Mouse (Mus musculus) lung, embryonic 15.5 days (tissue): ENCODE measurements at regions not wholly inside any gene's neighbourhood (a gene's known extent, or its start where the extent isn't known, plus 50 kb on each side); places are given as distances from the start of the nearest gene placed in this dataset.

ENCODE experiments used
- ATAC-seq: fragments of 200-750 bp; cut with Nextera tagmentation; 2 replicates; pipeline ENCODE4 v1.8.0; 2017; ENCODE audit warnings: moderate number of reproducible peaks, borderline replicate concordance; ENCODE audit not compliant: low FRiP score, low TSS enrichment; ENCODE audit errors: extremely low read depth
- H3K27ac ChIP-seq: fragments of 300-500 bp; sonication (generic); 2 replicates; pipeline ENCODE4 v1.5.1; 2015; ENCODE audit warnings: moderate library complexity, mild to moderate bottlenecking, inconsistent platforms
- H3K27me3 ChIP-seq: fragments of 300-500 bp; sonication (generic); 2 replicates; pipeline ENCODE4 v1.6.1; 2015; ENCODE audit warnings: inconsistent platforms
- H3K36me3 ChIP-seq: fragments of 300-500 bp; sonication (generic); 2 replicates; pipeline ENCODE4 v1.6.1; 2015; ENCODE audit warnings: inconsistent platforms
- H3K4me1 ChIP-seq: fragments of 300-500 bp; sonication (generic); 2 replicates; pipeline ENCODE4 v1.6.1; 2015; ENCODE audit warnings: inconsistent platforms
- H3K4me2 ChIP-seq: fragments of 300-500 bp; sonication (generic); 2 replicates; pipeline ENCODE4 v1.6.1; 2015; ENCODE audit warnings: inconsistent platforms, mild to moderate bottlenecking, moderate library complexity
- H3K4me3 ChIP-seq: fragments of 300-500 bp; sonication (generic); 2 replicates; pipeline ENCODE4 v1.5.1; 2015; ENCODE audit warnings: mild to moderate bottlenecking, inconsistent platforms
- H3K9ac ChIP-seq: fragments of 300-500 bp; sonication (generic); 2 replicates; pipeline ENCODE4 v1.6.1; 2015; ENCODE audit warnings: inconsistent platforms
- H3K9me3 ChIP-seq: fragments of 300-500 bp; sonication (generic); 2 replicates; pipeline ENCODE4 v1.6.1; 2016; ENCODE audit warnings: inconsistent platforms
- WGBS: fragments of 180-500 bp; shearing (Covaris S2); methylation state at CpG from one replicate; pipeline ENCODE4 v1.1.7; 2015; 5-methylcytosine and 5-hydroxymethylcytosine counted together

DNA sequence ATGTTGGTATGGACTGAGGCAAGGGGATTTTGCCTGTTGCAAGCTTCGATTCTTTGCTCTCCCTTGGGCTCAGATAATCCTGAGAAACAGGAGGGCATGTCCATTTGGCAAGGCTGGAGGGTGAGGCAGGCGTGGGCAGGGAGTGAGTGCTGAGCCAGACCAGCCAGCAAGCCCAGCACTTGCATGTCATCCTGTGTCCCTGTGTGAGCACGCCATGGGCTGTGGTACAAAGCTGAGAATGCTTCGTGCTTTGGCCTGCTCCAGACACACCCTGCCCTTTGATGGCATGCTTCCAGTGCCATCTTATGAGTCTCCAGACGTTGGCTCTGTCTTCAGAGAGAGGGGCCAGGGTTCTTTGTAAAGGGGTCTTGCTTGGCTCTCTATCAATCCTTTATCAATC is 557.1 kb downstream of the Vrk1 start:
- Histone ChIP-seq H3K9me3 (no peaks in the 10 kb centered on the region), H3K27ac (no peak overlapping the region), H3K4me2 (no peak overlapping the region), H3K9ac (no peak overlapping the region), H3K4me1 (no peaks in the 10 kb centered on the region), H3K36me3 (no peaks in the 10 kb centered on the region), H3K27me3 (no peaks in the 10 kb centered on the region), H3K4me3 (no peak overlapping the region)
- 65% methylated on average over 5 of the region's 5 CpGs for WGBS
- no peak for ATAC-seq

- Histone ChIP-seq H3K36me3 (no peaks in the 10 kb centered on the region), H3K4me3 (no peak overlapping the region), H3K27ac (no peak overlapping the region), H3K9ac (no peak overlapping the region), H3K4me1 (no peaks in the 10 kb centered on the region), H3K27me3 (no peaks in the 10 kb centered on the region), H3K9me3 (no peaks in the 10 kb centered on the region), H3K4me2 (no peak overlapping the region)
- 84% methylated on average over 10 of the region's 10 CpGs for WGBS
- no peak for ATAC-seq
Measured at GRCm38 (mm10) chr12:106568541-106569085, 558.6 kb downstream of the Vrk1 start.

- H3K27ac ChIP-seq = no peak overlapping the region
- no peak overlapping the region for H3K4me3 ChIP-seq
- WGBS = 80% methylated on average over 5 of the region's 5 CpGs
- H3K27me3 ChIP-seq = no peaks in the 10 kb centered on the region
- no peaks in the 10 kb centered on the region for H3K4me1 ChIP-seq
- ATAC-seq = no peak
- no peak overlapping the region for H3K4me2 ChIP-seq
- no peak overlapping the region for H3K9ac ChIP-seq
- H3K36me3 ChIP-seq = no peaks in the 10 kb centered on the region
- no peaks in the 10 kb centered on the region for H3K9me3 ChIP-seq
Measured at GRCm38 (mm10) chr12:106572956-106573355, 562.9 kb downstream of the Vrk1 start.

DNA sequence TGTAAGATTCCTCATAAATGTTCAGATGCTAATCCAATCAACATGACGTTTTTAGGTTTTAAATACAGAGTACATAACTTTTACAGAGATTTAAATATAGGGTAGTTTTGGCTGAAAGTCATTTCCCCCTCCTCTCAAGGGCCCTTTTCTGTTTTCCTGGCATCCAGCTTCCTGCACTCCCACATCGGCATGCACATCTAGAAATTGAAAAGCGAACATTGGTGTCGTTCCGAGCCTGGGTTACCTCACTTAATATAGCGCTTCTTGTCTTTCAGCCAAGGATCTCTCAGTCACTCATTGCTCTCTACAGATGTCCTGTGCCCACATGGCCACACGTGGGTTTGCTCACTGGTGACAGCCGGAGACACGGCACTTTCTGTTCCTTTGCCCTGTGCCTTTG is 572.7 kb downstream of the Vrk1 start:
- H3K9me3 ChIP-seq = no peaks in the 10 kb centered on the region
- H3K9ac ChIP-seq = no peak overlapping the region
- H3K27ac ChIP-seq = no peak overlapping the region
- no peak for ATAC-seq
- no peaks in the 10 kb centered on the region for H3K27me3 ChIP-seq
- no peaks in the 10 kb centered on the region for H3K4me1 ChIP-seq
- WGBS = 29% methylated on average over 9 of the region's 9 CpGs
- H3K36me3 ChIP-seq = no peaks in the 10 kb centered on the region
- H3K4me3 ChIP-seq = no peak overlapping the region
- H3K4me2 ChIP-seq = no peak overlapping the region

DNA sequence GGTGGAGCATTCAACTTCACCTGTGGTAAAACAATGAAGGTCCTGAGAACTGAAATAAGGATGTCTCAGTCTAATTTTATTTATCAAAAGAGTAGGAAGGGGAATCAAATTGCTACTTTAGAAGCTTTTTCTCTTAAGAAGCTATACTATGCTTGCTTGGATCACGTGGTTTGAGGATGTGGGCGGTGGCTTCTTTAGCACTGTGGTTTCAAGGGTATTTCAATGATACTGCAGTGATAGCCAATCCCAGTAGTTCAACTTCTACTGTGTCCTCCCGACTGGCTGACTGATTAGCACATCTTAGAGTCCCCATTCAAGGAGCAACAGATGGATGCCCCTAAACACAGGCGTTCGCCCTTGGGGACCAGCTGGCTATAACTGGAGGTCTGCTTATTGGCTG is 575.6 kb downstream of the Vrk1 start:
- ATAC-seq = no peak

GRCm38 (mm10) chr12:106592686-106593085 is 582.7 kb downstream of the Vrk1 start:
- H3K4me2 ChIP-seq = no peak overlapping the region
- no peak overlapping the region for H3K9ac ChIP-seq
- H3K27me3 ChIP-seq = no peaks in the 10 kb centered on the region
- no peaks in the 10 kb centered on the region for H3K4me1 ChIP-seq
- WGBS = 82% methylated on average over 9 of the region's 9 CpGs
- H3K4me3 ChIP-seq = no peak overlapping the region
- no peak for ATAC-seq
- no peaks in the 10 kb centered on the region for H3K9me3 ChIP-seq
- no peak overlapping the region for H3K27ac ChIP-seq
- H3K36me3 ChIP-seq = no peaks in the 10 kb centered on the region

More for the DNA sequence above, 575.6 kb downstream of the Vrk1 start:
- Histone ChIP-seq H3K36me3 (no peaks in the 10 kb centered on the region), H3K27ac (no peak overlapping the region), H3K27me3 (no peaks in the 10 kb centered on the region), H3K9ac (no peak overlapping the region), H3K4me1 (no peaks in the 10 kb centered on the region), H3K9me3 (no peaks in the 10 kb centered on the region), H3K4me3 (no peak overlapping the region), H3K4me2 (no peak overlapping the region)
- WGBS = 89% methylated on average over 5 of the region's 5 CpGs

DNA sequence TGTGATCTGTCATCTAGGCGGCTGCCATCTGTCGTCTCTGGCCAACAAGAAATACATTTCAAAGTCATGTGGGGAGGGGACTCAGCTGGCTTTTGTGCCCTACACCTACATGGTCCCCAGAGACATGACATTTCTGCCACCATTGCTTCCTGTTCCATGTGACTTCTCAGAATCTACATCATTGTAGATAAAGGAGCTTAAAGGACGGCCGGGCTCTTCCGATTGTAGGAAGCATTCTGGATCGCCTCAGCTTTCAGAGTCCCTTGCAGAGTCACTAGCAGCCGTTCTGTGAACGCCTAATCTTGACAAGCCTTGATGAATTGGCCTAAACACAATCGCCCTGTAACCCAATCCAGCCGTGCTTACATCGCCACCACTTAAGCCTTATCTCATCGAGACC is 587.6 kb downstream of the Vrk1 start:
- Histone ChIP-seq H3K27ac (no peak overlapping the region), H3K4me1 (no peaks in the 10 kb centered on the region), H3K4me2 (no peak overlapping the region), H3K9ac (no peak overlapping the region), H3K27me3 (no peaks in the 10 kb centered on the region), H3K36me3 (no peaks in the 10 kb centered on the region), H3K4me3 (no peak overlapping the region), H3K9me3 (no peaks in the 10 kb centered on the region)
- ATAC-seq = no peak
- 2% methylated on average over 12 of the region's 12 CpGs for WGBS

- no peak for ATAC-seq
- no peak overlapping the region for H3K9ac ChIP-seq
- H3K4me1 ChIP-seq = no peaks in the 10 kb centered on the region
- no peak overlapping the region for H3K4me3 ChIP-seq
- no peaks in the 10 kb centered on the region for H3K27me3 ChIP-seq
- H3K4me2 ChIP-seq = no peak overlapping the region
- no peak overlapping the region for H3K27ac ChIP-seq
- no peaks in the 10 kb centered on the region for H3K9me3 ChIP-seq
- no peaks in the 10 kb centered on the region for H3K36me3 ChIP-seq
Measured at GRCm38 (mm10) chr12:106607240-106607639, 597.2 kb downstream of the Vrk1 start.

- no peak overlapping the region for H3K4me2 ChIP-seq
Measured at GRCm38 (mm10) chr12:106607655-106608337, 597.8 kb downstream of the Vrk1 start.

GRCm38 (mm10) chr12:106618684-106619083 is 608.7 kb downstream of the Vrk1 start:
- Histone ChIP-seq H3K9me3 (no peaks in the 10 kb centered on the region), H3K9ac (no peak overlapping the region), H3K4me3 (no peak overlapping the region), H3K27ac (no peak overlapping the region), H3K4me2 (no peak overlapping the region), H3K4me1 (no peaks in the 10 kb centered on the region), H3K27me3 (no peaks in the 10 kb centered on the region), H3K36me3 (no peaks in the 10 kb centered on the region)
- no peak for ATAC-seq
- 84% methylated on average over 6 of the region's 6 CpGs for WGBS

More at GRCm38 (mm10) chr12:106607655-106608337, 597.8 kb downstream of the Vrk1 start:
- H3K4me1 ChIP-seq = no peaks in the 10 kb centered on the region
- H3K27ac ChIP-seq = no peak overlapping the region
- H3K9me3 ChIP-seq = no peaks in the 10 kb centered on the region
- no peak overlapping the region for H3K4me3 ChIP-seq
- no peaks in the 10 kb centered on the region for H3K27me3 ChIP-seq
- WGBS = 68% methylated on average over 11 of the region's 11 CpGs
- no peak for ATAC-seq
- no peaks in the 10 kb centered on the region for H3K36me3 ChIP-seq
- no peak overlapping the region for H3K9ac ChIP-seq

GRCm38 (mm10) chr12:106626786-106627185 is 616.8 kb downstream of the Vrk1 start:
- ATAC-seq = no peak
- H3K4me3 ChIP-seq = no peak overlapping the region
- H3K27ac ChIP-seq = no peak overlapping the region
- no peaks in the 10 kb centered on the region for H3K9me3 ChIP-seq
- 47% methylated on average over 15 of the region's 15 CpGs for WGBS
- H3K9ac ChIP-seq = no peak overlapping the region
- H3K36me3 ChIP-seq = no peaks in the 10 kb centered on the region
- H3K4me2 ChIP-seq = no peak overlapping the region
- H3K27me3 ChIP-seq = no peaks in the 10 kb centered on the region
- no peaks in the 10 kb centered on the region for H3K4me1 ChIP-seq

DNA sequence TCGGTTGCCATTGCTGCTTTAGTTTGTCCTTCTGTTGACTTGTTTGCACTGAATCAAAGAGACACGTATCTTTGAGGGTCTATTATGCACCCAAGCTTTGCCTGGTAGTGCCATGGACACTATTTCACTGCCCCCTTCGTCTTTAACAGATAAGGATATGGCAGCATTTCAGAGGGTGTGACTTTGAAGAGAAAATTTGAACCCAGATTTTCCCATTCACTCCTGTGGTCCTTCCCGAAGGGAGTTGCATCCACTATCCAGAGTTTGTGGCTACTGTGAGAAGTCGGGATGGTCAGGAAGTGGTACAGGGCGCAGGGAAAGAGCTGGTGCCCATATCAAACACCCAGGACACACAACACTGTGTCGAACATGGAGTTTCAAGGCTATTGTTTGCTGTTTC is 622.5 kb downstream of the Vrk1 start:
- no peaks in the 10 kb centered on the region for H3K36me3 ChIP-seq
- H3K27me3 ChIP-seq = no peaks in the 10 kb centered on the region
- H3K4me2 ChIP-seq = no peak overlapping the region
- H3K27ac ChIP-seq = no peak overlapping the region
- no peak overlapping the region for H3K4me3 ChIP-seq
- no peak overlapping the region for H3K9ac ChIP-seq
- ATAC-seq = no peak
- H3K9me3 ChIP-seq = no peaks in the 10 kb centered on the region
- 69% methylated on average over 7 of the region's 7 CpGs for WGBS
- H3K4me1 ChIP-seq = no peaks in the 10 kb centered on the region

DNA sequence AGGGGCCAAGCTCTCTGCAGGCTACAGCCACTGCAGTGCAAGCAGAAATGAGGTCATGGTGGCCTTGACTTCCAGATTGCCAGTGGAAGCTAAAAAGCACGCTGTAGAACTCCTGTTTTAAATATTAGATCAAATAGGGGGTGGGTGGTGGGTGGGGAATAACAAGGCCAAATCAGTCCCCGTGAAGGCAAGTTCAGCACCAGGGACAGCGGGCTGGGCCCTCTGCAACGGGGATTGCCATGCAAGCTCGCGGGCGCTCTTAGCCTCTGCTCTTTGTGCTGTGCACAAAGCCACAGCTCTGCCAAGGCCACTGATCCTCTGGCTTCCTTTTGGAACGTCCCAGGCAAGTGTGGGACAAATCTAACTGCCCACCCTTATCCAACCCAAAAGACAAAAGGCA is 623.1 kb downstream of the Vrk1 start:
- Histone ChIP-seq H3K9me3 (no peaks in the 10 kb centered on the region), H3K4me2 (no peak overlapping the region), H3K27ac (no peak overlapping the region), H3K4me1 (no peaks in the 10 kb centered on the region), H3K36me3 (no peaks in the 10 kb centered on the region), H3K4me3 (no peak overlapping the region), H3K27me3 (no peaks in the 10 kb centered on the region), H3K9ac (no peak overlapping the region)
- ATAC-seq = no peak
- 6% methylated on average over 8 of the region's 8 CpGs for WGBS
